Mouse (Mus musculus): ENCODE measurements around the gene Uqcrc1. TPM values are rescaled to one million over a fixed set of nuclear protein-coding genes. Genes with fewer than 3 reads are reported as not detected.

Gene Uqcrc1
- polyA plus RNA-seq, 1 experiment = 1,190 TPM

DNA sequence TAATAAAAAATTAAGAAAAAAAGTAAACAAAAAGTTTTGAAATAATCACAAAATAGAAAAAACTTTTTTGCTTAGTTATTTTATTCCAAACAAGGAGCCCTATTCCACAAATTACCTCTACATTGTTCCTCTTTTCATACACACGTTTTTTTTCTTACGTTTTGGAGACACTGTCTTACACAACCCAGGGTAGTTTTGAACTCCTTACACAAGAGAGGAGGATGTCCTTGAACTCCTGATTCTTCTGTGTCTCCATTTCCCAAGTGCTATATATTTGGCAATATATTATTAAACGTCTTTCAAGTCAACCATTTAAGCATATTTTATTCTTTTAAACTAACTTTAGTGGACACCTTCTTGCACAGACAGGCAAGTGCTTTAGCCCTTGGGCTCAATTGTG lies 442 bp upstream of the Uqcrc1 start:
- peaks cover 1% of the 10 kb centered on the region for H3K36me3 ChIP-seq (ENCODE audit: control insufficient read depth, insufficient read depth, low read length)
- no peak overlapping the region for H3K4me3 ChIP-seq (ENCODE audit: insufficient read depth, low read depth, low read length)
- H3K27me3 ChIP-seq (replicated peaks; ENCODE audit: control insufficient read depth, insufficient read depth, low read length) = no peaks in the 10 kb centered on the region
- H3K27ac ChIP-seq (ENCODE audit: insufficient read depth, low read depth, low read length) = no peak overlapping the region
- 18% methylated on average over 3 of the region's 3 CpGs for WGBS
- no peak for DNase-seq
- H3K4me1 ChIP-seq (ENCODE audit: control insufficient read depth, insufficient read depth, low read length) = peaks cover 5% of the 10 kb centered on the region; the same call in 1 of the 2 replicates
- TF ChIP-seq CTCF (conservative IDR thresholded peaks at IDR 0.05; ENCODE audit: insufficient read depth, insufficient read length, low read depth, low read length) = no peak

- peaks cover 11% of the 10 kb centered on the region for H3K36me3 ChIP-seq (ENCODE audit: control insufficient read depth, insufficient read depth, low read length)
Observed at GRCm38 (mm10) chr9:108945111-108945510, 8.7 kb downstream of the Uqcrc1 start.

GRCm38 (mm10) chr9:108945608-108946007 lies 9.2 kb downstream of the Uqcrc1 start:
- no peak overlapping the region for H3K4me3 ChIP-seq (ENCODE audit: insufficient read depth, low read depth, low read length)
- no peak for TF ChIP-seq CTCF (conservative IDR thresholded peaks at IDR 0.05; ENCODE audit: insufficient read depth, insufficient read length, low read depth, low read length)
- no peak for TF ChIP-seq POLR2A (IDR thresholded peaks at IDR 0.05; ENCODE audit: low read depth, low read length)
- H3K4me1 ChIP-seq (ENCODE audit: control insufficient read depth, insufficient read depth, low read length) = no peaks in the 10 kb centered on the region
- H3K36me3 ChIP-seq (ENCODE audit: control insufficient read depth, insufficient read depth, low read length) = peaks cover 11% of the 10 kb centered on the region
- no peak overlapping the region for H3K27ac ChIP-seq (ENCODE audit: insufficient read depth, low read depth, low read length)
- DNase-seq = no peak
- no peaks in the 10 kb centered on the region for H3K27me3 ChIP-seq (replicated peaks; ENCODE audit: control insufficient read depth, insufficient read depth, low read length)
- WGBS = 84% methylated on average over 5 of the region's 5 CpGs

More at GRCm38 (mm10) chr9:108945111-108945510, 8.7 kb downstream of the Uqcrc1 start:
- Histone ChIP-seq H3K27ac (ENCODE audit: insufficient read depth, low read depth, low read length) (no peak overlapping the region), H3K27me3 (replicated peaks; ENCODE audit: control insufficient read depth, insufficient read depth, low read length) (no peaks in the 10 kb centered on the region), H3K4me1 (ENCODE audit: control insufficient read depth, insufficient read depth, low read length) (no peaks in the 10 kb centered on the region), H3K4me3 (ENCODE audit: insufficient read depth, low read depth, low read length) (no peak overlapping the region)
- no peak for DNase-seq
- no peak for TF ChIP-seq CTCF (conservative IDR thresholded peaks at IDR 0.05; ENCODE audit: insufficient read depth, insufficient read length, low read depth, low read length)
- TF ChIP-seq POLR2A (IDR thresholded peaks at IDR 0.05; ENCODE audit: low read depth, low read length) = no peak
- 82% methylated on average over 9 of the region's 9 CpGs for WGBS

DNA sequence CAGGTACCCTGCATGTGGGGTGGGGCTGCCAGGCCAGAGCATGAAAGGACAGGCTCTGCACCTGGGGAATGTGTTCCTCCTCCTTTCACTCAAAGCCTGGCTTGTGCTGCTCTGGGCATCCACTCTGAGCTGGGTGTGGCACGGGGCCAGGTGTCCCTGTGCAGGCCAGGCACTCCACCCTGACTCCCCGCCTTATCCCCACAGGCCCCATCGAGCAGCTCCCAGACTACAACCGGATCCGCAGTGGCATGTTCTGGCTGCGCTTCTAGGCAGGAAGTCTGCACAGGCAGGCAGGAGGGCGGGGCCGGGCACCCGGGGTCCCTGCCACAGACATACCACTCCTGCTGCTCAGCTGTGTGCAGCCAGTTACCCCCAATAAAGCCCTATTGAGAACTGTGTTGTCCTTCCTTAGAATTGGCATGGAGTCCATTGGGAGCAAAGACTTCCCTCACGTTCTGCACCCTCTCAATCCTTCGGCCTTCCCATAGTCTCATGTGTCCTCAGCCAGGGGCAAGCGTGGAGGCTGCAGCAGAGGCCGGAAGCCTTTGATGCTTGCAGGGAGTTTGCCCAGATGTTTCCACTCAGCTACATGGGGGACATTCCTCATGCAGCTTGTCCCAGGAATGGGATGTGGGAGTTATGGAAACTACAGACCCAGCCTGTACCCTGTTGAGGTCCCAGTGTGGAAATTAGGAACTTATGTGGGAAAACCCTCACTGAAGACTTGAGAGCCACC lies 13.0 kb downstream of the Uqcrc1 start:
- Histone ChIP-seq H3K27ac (ENCODE audit: insufficient read depth, low read depth, low read length) (no peak overlapping the region), H3K36me3 (ENCODE audit: control insufficient read depth, insufficient read depth, low read length) (peaks cover 9% of the 10 kb centered on the region)
- 58% methylated on average over 13 of the region's 13 CpGs for WGBS

GRCm38 (mm10) chr9:108949967-108950728 lies 13.7 kb downstream of the Uqcrc1 start:
- Histone ChIP-seq H3K27me3 (replicated peaks; ENCODE audit: control insufficient read depth, insufficient read depth, low read length) (no peaks in the 10 kb centered on the region), H3K4me3 (ENCODE audit: insufficient read depth, low read depth, low read length) (no peak overlapping the region), H3K27ac (ENCODE audit: insufficient read depth, low read depth, low read length) (0 out of 2 replicates have a peak overlapping the region, but pooled peaks have one; percentile 10), H3K36me3 (ENCODE audit: control insufficient read depth, insufficient read depth, low read length) (peaks cover 9% of the 10 kb centered on the region), H3K4me1 (ENCODE audit: control insufficient read depth, insufficient read depth, low read length) (no peaks in the 10 kb centered on the region)
- no peak for DNase-seq
- TF ChIP-seq CTCF (conservative IDR thresholded peaks at IDR 0.05; ENCODE audit: insufficient read depth, insufficient read length, low read depth, low read length) = no peak
- 83% methylated on average over 9 of the region's 9 CpGs for WGBS

More for the DNA sequence above, 13.0 kb downstream of the Uqcrc1 start:
- TF ChIP-seq POLR2A (IDR thresholded peaks at IDR 0.05; ENCODE audit: low read depth, low read length) = no peak
- no peak for TF ChIP-seq CTCF (conservative IDR thresholded peaks at IDR 0.05; ENCODE audit: insufficient read depth, insufficient read length, low read depth, low read length)
- no peaks in the 10 kb centered on the region for H3K4me1 ChIP-seq (ENCODE audit: control insufficient read depth, insufficient read depth, low read length)
- no peaks in the 10 kb centered on the region for H3K27me3 ChIP-seq (replicated peaks; ENCODE audit: control insufficient read depth, insufficient read depth, low read length)
- H3K4me3 ChIP-seq (ENCODE audit: insufficient read depth, low read depth, low read length) = no peak overlapping the region
- DNase-seq = peak; percentile 31

GRCm38 (mm10) chr9:108953081-108953636 lies 16.7 kb downstream of the Uqcrc1 start, which contains the start of gene Col7a1:
Gene Col7a1 (plus strand): TSS chr9:108953586.
- peaks cover 9% of the 10 kb centered on the region for H3K36me3 ChIP-seq (ENCODE audit: control insufficient read depth, insufficient read depth, low read length)
- no peak for DNase-seq
- no peak for TF ChIP-seq POLR2A (IDR thresholded peaks at IDR 0.05; ENCODE audit: low read depth, low read length)
- TF ChIP-seq CTCF (conservative IDR thresholded peaks at IDR 0.05; ENCODE audit: insufficient read depth, insufficient read length, low read depth, low read length) = no peak
- no peak within 1 kb of the TSS for H3K4me3 ChIP-seq (ENCODE audit: insufficient read depth, low read depth, low read length)
- WGBS = 15% methylated on average over 15 of the region's 15 CpGs
- H3K27me3 ChIP-seq (replicated peaks; ENCODE audit: control insufficient read depth, insufficient read depth, low read length) = no peaks in the 10 kb centered on the region
- no peaks in the 10 kb centered on the region for H3K4me1 ChIP-seq (ENCODE audit: control insufficient read depth, insufficient read depth, low read length)
- no peak within 1 kb of the TSS for H3K27ac ChIP-seq (ENCODE audit: insufficient read depth, low read depth, low read length)

- Histone ChIP-seq H3K27ac (ENCODE audit: insufficient read depth, low read depth, low read length) (no peak overlapping the region), H3K4me1 (ENCODE audit: control insufficient read depth, insufficient read depth, low read length) (no peaks in the 10 kb centered on the region), H3K27me3 (replicated peaks; ENCODE audit: control insufficient read depth, insufficient read depth, low read length) (no peaks in the 10 kb centered on the region), H3K4me3 (ENCODE audit: insufficient read depth, low read depth, low read length) (no peak overlapping the region), H3K36me3 (ENCODE audit: control insufficient read depth, insufficient read depth, low read length) (no peaks in the 10 kb centered on the region)
- 83% methylated on average over 11 of the region's 11 CpGs for WGBS
- DNase-seq = no peak
- TF ChIP-seq POLR2A (IDR thresholded peaks at IDR 0.05; ENCODE audit: low read depth, low read length) (no peak), CTCF (conservative IDR thresholded peaks at IDR 0.05; ENCODE audit: insufficient read depth, insufficient read length, low read depth, low read length) (no peak)
Observed at GRCm38 (mm10) chr9:108955241-108955640, 18.8 kb downstream of the Uqcrc1 start.

All from kidney, adult 2 months (tissue).